Mouse (Mus musculus): ENCODE data around the gene Cox4i2. TPM values are rescaled to one million over a fixed set of nuclear protein-coding genes. Genes with fewer than 3 reads are reported as not detected.

The Cox4i2 gene
- polyA plus RNA-seq (2012; rRNA removed): 1.6 and 2.0 TPM in 2 replicates

- WGBS: 26% methylated on average over 30 of the region's 30 CpGs
- no peak for DNase-seq (ENCODE audit: low read depth, low spot score)
Measured at GRCm38 (mm10) chr2:152753944-152754711, at the start of gene Cox4i2. Gene Cox4i2 (plus strand): TSS chr2:152754173.

DNA sequence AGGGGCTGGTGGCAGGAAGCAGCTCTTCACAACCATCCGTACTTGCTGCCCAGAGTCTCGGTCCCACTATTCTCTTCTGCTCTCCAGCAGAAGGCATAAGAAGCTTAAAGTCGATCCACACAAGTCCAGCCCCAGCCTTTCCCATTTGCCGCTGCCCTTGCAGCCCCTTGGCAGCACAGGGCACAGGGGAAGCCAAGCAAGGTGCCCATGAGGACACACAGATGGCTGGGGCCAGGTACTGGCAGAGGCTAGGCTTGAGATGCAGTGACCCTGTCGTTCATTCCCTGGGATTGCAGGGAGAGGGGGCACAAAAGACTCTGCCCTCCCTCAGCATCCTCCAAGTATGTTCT is 49.7 kb upstream of the Cox4i2 start:
- no peak for DNase-seq (ENCODE audit: low read depth, low spot score)
- WGBS: 91% methylated on average over 5 of the region's 5 CpGs

GRCm38 (mm10) chr2:152704811-152705370 is 49.1 kb upstream of the Cox4i2 start:
- DNase-seq (ENCODE audit: low read depth, low spot score): no peak
- 94% methylated on average over 14 of the region's 14 CpGs for WGBS

GRCm38 (mm10) chr2:152705993-152706571 is 47.9 kb upstream of the Cox4i2 start:
- 74% methylated on average over 22 of the region's 22 CpGs for WGBS

GRCm38 (mm10) chr2:152707186-152707585 is 46.8 kb upstream of the Cox4i2 start:
- 31% methylated on average over 7 of the region's 7 CpGs for WGBS
- no peak for DNase-seq (ENCODE audit: low read depth, low spot score)

More at GRCm38 (mm10) chr2:152705993-152706571, 47.9 kb upstream of the Cox4i2 start:
- no peak for DNase-seq (ENCODE audit: low read depth, low spot score)

GRCm38 (mm10) chr2:152707627-152708026 is 46.3 kb upstream of the Cox4i2 start:
- WGBS: 8% methylated on average over 31 of the region's 31 CpGs
- no peak for DNase-seq (ENCODE audit: low read depth, low spot score)

GRCm38 (mm10) chr2:152709066-152709465 is 44.9 kb upstream of the Cox4i2 start:
- 91% methylated on average over 5 of the region's 5 CpGs for WGBS
- no peak for DNase-seq (ENCODE audit: low read depth, low spot score)

DNA sequence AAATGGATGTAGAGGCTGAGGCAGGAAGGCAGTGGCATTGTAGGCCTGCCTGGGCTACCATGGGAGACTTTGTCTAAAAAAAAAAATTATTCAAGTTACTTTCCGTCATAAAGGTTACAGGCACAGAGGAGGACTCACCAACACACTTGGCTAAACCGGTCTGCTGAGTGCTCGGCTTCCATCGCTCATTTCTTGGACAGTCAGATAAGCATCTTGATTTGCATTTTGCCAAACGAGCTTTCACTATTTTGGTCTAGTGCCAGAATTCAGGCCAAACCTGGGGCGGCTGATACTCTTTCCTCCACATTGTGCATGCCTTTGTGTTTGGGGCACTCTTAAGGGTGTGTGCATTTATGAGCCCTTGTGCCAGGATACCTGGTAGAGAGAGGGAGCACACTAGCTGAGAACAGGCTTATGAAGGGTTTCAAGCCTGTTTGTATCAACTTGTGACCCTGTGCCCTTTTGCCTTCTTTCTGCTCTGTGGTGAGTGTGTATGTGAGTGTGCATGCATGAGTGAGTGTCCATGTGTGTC is 37.7 kb upstream of the Cox4i2 start:
- DNase-seq (ENCODE audit: low read depth, low spot score): no peak
- WGBS: 26% methylated on average over 6 of the region's 6 CpGs

DNA sequence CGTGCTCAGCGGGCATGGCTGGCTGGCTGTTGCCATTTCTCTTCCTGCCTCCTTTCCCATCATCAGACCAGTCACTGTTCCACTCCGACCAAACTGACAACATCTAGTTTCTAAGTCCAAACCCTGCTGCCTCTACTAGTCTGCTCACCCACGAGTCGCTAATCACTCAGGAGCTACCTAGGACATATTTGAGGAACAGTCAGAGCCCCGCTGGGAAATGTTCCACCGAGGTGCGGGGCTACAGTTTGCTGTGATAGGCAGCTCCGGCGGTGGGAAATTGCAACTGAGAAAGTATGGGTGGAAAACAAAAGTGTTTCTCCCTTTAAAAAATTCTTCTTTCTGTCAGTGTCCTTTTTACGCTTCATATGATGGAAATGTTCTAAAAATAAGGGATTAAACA is 36.3 kb upstream of the Cox4i2 start:
- WGBS: 86% methylated on average over 11 of the region's 11 CpGs

GRCm38 (mm10) chr2:152718076-152718475 is 35.9 kb upstream of the Cox4i2 start:
- DNase-seq (ENCODE audit: low read depth, low spot score): no peak
- 84% methylated on average over 6 of the region's 6 CpGs for WGBS

More for the DNA sequence above, 36.3 kb upstream of the Cox4i2 start:
- DNase-seq (ENCODE audit: low read depth, low spot score): no peak

DNA sequence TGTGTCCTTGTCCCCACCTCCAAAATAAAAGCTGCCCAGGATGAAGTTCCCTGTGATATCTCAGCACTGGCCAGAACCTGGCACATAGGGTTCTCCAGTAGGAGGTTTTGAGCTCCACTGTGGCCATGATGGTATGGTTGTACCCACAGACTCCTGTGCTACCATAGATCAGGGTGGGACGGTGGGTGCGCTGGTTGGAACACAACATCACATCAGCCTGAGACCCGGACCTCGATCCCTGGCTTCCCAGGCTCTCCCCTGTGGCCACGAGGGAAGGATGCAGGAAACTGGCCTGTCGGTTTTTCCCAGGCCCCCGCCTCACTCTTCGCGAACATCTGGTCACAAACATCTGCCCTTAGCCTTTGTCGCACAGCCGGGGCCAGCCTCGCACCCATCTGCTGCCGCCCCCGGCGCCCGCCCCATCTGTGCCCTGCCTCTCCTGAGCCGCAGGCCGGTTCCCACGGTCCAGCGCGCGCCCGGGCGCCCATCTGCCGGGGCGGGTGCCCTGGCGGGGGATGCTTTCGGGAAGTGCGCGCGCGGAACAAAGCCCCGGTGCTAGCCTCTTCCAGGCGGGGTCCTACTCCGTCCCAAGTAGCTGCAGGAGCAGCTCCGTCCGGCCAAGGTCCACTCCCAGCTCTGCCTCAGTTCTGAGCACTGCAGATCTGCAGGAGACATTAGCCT is 30.2 kb upstream of the Cox4i2 start:
- DNase-seq (ENCODE audit: low read depth, low spot score): no peak
- WGBS: 7% methylated on average over 37 of the region's 37 CpGs

GRCm38 (mm10) chr2:152724332-152724723 is 29.6 kb upstream of the Cox4i2 start:
- no peak for DNase-seq (ENCODE audit: low read depth, low spot score)
- WGBS: 55% methylated on average over 3 of the region's 3 CpGs

GRCm38 (mm10) chr2:152725178-152725750 is 28.7 kb upstream of the Cox4i2 start:
- 29% methylated on average over 15 of the region's 15 CpGs for WGBS
- DNase-seq (ENCODE audit: low read depth, low spot score): no peak

DNA sequence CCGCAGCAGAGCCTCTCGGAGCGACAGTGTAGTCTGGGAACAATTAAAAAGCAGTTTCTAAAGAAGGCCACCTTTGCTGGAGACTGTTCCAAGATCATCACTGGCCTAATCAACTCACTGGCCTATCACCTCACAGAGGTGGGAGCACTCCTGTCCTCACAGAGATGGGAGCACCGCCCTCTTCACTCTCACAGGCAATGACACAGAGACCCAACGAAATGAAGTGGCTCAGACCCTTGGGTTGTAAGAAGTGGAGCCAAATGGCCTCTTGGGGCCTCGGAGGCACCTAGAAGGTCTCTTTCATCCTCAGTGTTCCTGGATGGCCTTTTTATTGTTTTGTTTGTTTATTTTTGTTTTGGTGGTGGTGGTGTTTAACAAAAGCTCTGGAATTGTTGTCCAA is 27.8 kb upstream of the Cox4i2 start:
- DNase-seq (ENCODE audit: low read depth, low spot score): no peak
- 91% methylated on average over 6 of the region's 6 CpGs for WGBS

- WGBS: 27% methylated on average over 6 of the region's 6 CpGs
- DNase-seq (ENCODE audit: low read depth, low spot score): no peak
Measured at GRCm38 (mm10) chr2:152726751-152727335, 27.1 kb upstream of the Cox4i2 start.

GRCm38 (mm10) chr2:152727795-152728510 is 26.0 kb upstream of the Cox4i2 start:
- DNase-seq (ENCODE audit: low read depth, low spot score): no peak
- 71% methylated on average over 14 of the region's 14 CpGs for WGBS

DNA sequence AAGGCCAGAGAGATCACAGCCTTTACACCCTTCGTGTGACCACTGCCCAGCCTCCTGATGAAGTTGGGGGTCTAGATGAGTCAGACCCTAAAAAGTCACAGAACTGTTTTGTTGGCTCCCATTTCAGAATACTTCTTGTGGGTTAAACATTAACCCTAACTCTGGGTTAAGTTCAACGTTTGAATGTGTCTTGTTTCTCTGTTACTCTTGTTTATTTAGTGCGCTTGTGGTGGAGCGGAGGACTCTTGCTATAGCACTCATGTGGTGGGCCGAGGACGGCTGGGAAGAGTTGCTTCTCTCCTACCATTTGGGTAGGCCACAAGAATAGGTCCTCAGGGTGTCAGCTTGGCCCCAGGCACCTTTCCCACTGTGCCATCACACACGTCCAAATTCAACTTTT is 25.4 kb upstream of the Cox4i2 start:
- DNase-seq (ENCODE audit: low read depth, low spot score): no peak
- 33% methylated on average over 7 of the region's 7 CpGs for WGBS

GRCm38 (mm10) chr2:152729013-152729635 is 24.8 kb upstream of the Cox4i2 start:
- DNase-seq (ENCODE audit: low read depth, low spot score): no peak
- 12% methylated on average over 8 of the region's 8 CpGs for WGBS

GRCm38 (mm10) chr2:152729636-152730020 is 24.3 kb upstream of the Cox4i2 start:
- no peak for DNase-seq (ENCODE audit: low read depth, low spot score)
- WGBS: 8% methylated on average over 7 of the region's 7 CpGs

All from large intestine, adult 2 months (tissue).